Mouse (Mus musculus): ENCODE measurements at regions not wholly inside any gene's neighbourhood (a gene's known extent, or its start where the extent isn't known, plus 50 kb on each side); places are given as distances from the start of the nearest gene placed in this dataset.

GRCm38 (mm10) chr2:115488465-115488864, 93.1 kb upstream of the BC052040 start:
- no peak for ATAC-seq (ENCODE audit: insufficient number of reproducible peaks, insufficient read depth, low FRiP score, low TSS enrichment, low read depth)
- H3K4me1 ChIP-seq (replicated peaks): peaks cover 3% of the 10 kb centered on the region
- H3K36me3 ChIP-seq: no peaks in the 10 kb centered on the region
- no peak overlapping the region for H3K9ac ChIP-seq (replicated peaks)
- H3K27ac ChIP-seq: no peak overlapping the region
- 73% methylated on average over 4 of the region's 4 CpGs for WGBS
- H3K4me3 ChIP-seq (replicated peaks): no peak overlapping the region
- H3K27me3 ChIP-seq: no peaks in the 10 kb centered on the region
- no peaks in the 10 kb centered on the region for H3K9me3 ChIP-seq
- H3K4me2 ChIP-seq: no peak overlapping the region

- Histone ChIP-seq H3K27me3 (no peaks in the 10 kb centered on the region), H3K4me2 (no peak overlapping the region), H3K4me3 (replicated peaks) (no peak overlapping the region), H3K27ac (no peak overlapping the region), H3K9me3 (peaks cover 10% of the 10 kb centered on the region), H3K36me3 (no peaks in the 10 kb centered on the region), H3K4me1 (replicated peaks) (peaks cover 2% of the 10 kb centered on the region; the same call in 1 of the 2 replicates), H3K9ac (replicated peaks) (no peak overlapping the region)
- WGBS: 26% methylated on average over 2 of the region's 2 CpGs
- ATAC-seq (ENCODE audit: insufficient number of reproducible peaks, insufficient read depth, low FRiP score, low TSS enrichment, low read depth): no peak
Observed at GRCm38 (mm10) chr2:115493020-115493419, 88.5 kb upstream of the BC052040 start.

- Histone ChIP-seq H3K9ac (replicated peaks) (no peak overlapping the region), H3K36me3 (no peaks in the 10 kb centered on the region), H3K4me1 (replicated peaks) (no peaks in the 10 kb centered on the region), H3K9me3 (peaks cover 10% of the 10 kb centered on the region), H3K4me3 (replicated peaks) (no peak overlapping the region), H3K27me3 (peaks cover 18% of the 10 kb centered on the region), H3K4me2 (no peak overlapping the region), H3K27ac (no peak overlapping the region)
- no peak for ATAC-seq (ENCODE audit: insufficient number of reproducible peaks, insufficient read depth, low FRiP score, low TSS enrichment, low read depth)
- WGBS: 70% methylated on average over 2 of the region's 2 CpGs
Observed at GRCm38 (mm10) chr2:115499904-115500303, 81.6 kb upstream of the BC052040 start.

GRCm38 (mm10) chr2:115509527-115509926, 72.0 kb upstream of the BC052040 start:
- no peaks in the 10 kb centered on the region for H3K9me3 ChIP-seq
- no peak overlapping the region for H3K4me3 ChIP-seq (replicated peaks)
- peaks cover 18% of the 10 kb centered on the region for H3K4me1 ChIP-seq (replicated peaks)
- H3K9ac ChIP-seq (replicated peaks): no peak overlapping the region
- WGBS: 31% methylated on average over 10 of the region's 10 CpGs
- no peak for ATAC-seq (ENCODE audit: insufficient number of reproducible peaks, insufficient read depth, low FRiP score, low TSS enrichment, low read depth)
- H3K27me3 ChIP-seq: peaks cover 23% of the 10 kb centered on the region
- H3K27ac ChIP-seq: no peak overlapping the region
- no peaks in the 10 kb centered on the region for H3K36me3 ChIP-seq
- H3K4me2 ChIP-seq: no peak overlapping the region

- WGBS: 13% methylated on average over 3 of the region's 3 CpGs
- Histone ChIP-seq H3K36me3 (no peaks in the 10 kb centered on the region), H3K4me1 (replicated peaks) (peaks cover 24% of the 10 kb centered on the region), H3K9ac (replicated peaks) (no peak overlapping the region), H3K27me3 (peaks cover 22% of the 10 kb centered on the region), H3K27ac (no peak overlapping the region), H3K9me3 (no peaks in the 10 kb centered on the region), H3K4me2 (no peak overlapping the region), H3K4me3 (replicated peaks) (no peak overlapping the region)
- no peak for ATAC-seq (ENCODE audit: insufficient number of reproducible peaks, insufficient read depth, low FRiP score, low TSS enrichment, low read depth)
Observed at GRCm38 (mm10) chr2:115511146-115511545, 70.4 kb upstream of the BC052040 start.

- ATAC-seq (ENCODE audit: insufficient number of reproducible peaks, insufficient read depth, low FRiP score, low TSS enrichment, low read depth): no peak
- H3K36me3 ChIP-seq: no peaks in the 10 kb centered on the region
Observed at GRCm38 (mm10) chr2:115511612-115512525, 69.6 kb upstream of the BC052040 start.

GRCm38 (mm10) chr2:115512891-115513290, 68.6 kb upstream of the BC052040 start:
- H3K9ac ChIP-seq (replicated peaks): no peak overlapping the region
- no peaks in the 10 kb centered on the region for H3K36me3 ChIP-seq
- peaks cover 24% of the 10 kb centered on the region for H3K4me1 ChIP-seq (replicated peaks)
- H3K4me2 ChIP-seq: peak overlapping the region; percentile 32; the same call in 1 of the 2 replicates
- no peak for ATAC-seq (ENCODE audit: insufficient number of reproducible peaks, insufficient read depth, low FRiP score, low TSS enrichment, low read depth)
- H3K4me3 ChIP-seq (replicated peaks): no peak overlapping the region
- H3K27me3 ChIP-seq: peaks cover 28% of the 10 kb centered on the region
- no peaks in the 10 kb centered on the region for H3K9me3 ChIP-seq
- H3K27ac ChIP-seq: no peak overlapping the region
- WGBS: 22% methylated on average over 8 of the region's 8 CpGs

More at GRCm38 (mm10) chr2:115511612-115512525, 69.6 kb upstream of the BC052040 start:
- no peaks in the 10 kb centered on the region for H3K9me3 ChIP-seq
- H3K4me2 ChIP-seq: peak overlapping the region; percentile 32; the same call in 1 of the 2 replicates
- peaks cover 24% of the 10 kb centered on the region for H3K27me3 ChIP-seq
- no peak overlapping the region for H3K9ac ChIP-seq (replicated peaks)
- peaks cover 24% of the 10 kb centered on the region for H3K4me1 ChIP-seq (replicated peaks)
- WGBS: 30% methylated on average over 14 of the region's 14 CpGs
- no peak overlapping the region for H3K27ac ChIP-seq
- H3K4me3 ChIP-seq (replicated peaks): no peak overlapping the region

- no peaks in the 10 kb centered on the region for H3K36me3 ChIP-seq
- H3K9me3 ChIP-seq: no peaks in the 10 kb centered on the region
- H3K27ac ChIP-seq: no peak overlapping the region
- no peak overlapping the region for H3K4me3 ChIP-seq (replicated peaks)
- H3K9ac ChIP-seq (replicated peaks): no peak overlapping the region
- H3K27me3 ChIP-seq: peaks cover 24% of the 10 kb centered on the region
- H3K4me2 ChIP-seq: peak overlapping the region; percentile 35
- peaks cover 24% of the 10 kb centered on the region for H3K4me1 ChIP-seq (replicated peaks)
- 4% methylated on average over 8 of the region's 8 CpGs for WGBS
- ATAC-seq (ENCODE audit: insufficient number of reproducible peaks, insufficient read depth, low FRiP score, low TSS enrichment, low read depth): no peak
Observed at GRCm38 (mm10) chr2:115513774-115514231, 67.7 kb upstream of the BC052040 start.

- Histone ChIP-seq H3K4me2 (no peak overlapping the region), H3K36me3 (no peaks in the 10 kb centered on the region), H3K27ac (no peak overlapping the region), H3K4me1 (replicated peaks) (peaks cover 24% of the 10 kb centered on the region), H3K9ac (replicated peaks) (no peak overlapping the region), H3K9me3 (no peaks in the 10 kb centered on the region), H3K4me3 (replicated peaks) (no peak overlapping the region), H3K27me3 (peaks cover 21% of the 10 kb centered on the region)
- 9% methylated on average over 9 of the region's 9 CpGs for WGBS
- no peak for ATAC-seq (ENCODE audit: insufficient number of reproducible peaks, insufficient read depth, low FRiP score, low TSS enrichment, low read depth)
Observed at GRCm38 (mm10) chr2:115514831-115515428, 66.6 kb upstream of the BC052040 start.

- Histone ChIP-seq H3K4me1 (replicated peaks) (peaks cover 24% of the 10 kb centered on the region), H3K27ac (no peak overlapping the region), H3K27me3 (peaks cover 18% of the 10 kb centered on the region), H3K36me3 (no peaks in the 10 kb centered on the region), H3K4me2 (no peak overlapping the region), H3K4me3 (replicated peaks) (no peak overlapping the region), H3K9me3 (no peaks in the 10 kb centered on the region), H3K9ac (replicated peaks) (no peak overlapping the region)
- ATAC-seq (ENCODE audit: insufficient number of reproducible peaks, insufficient read depth, low FRiP score, low TSS enrichment, low read depth): no peak
- WGBS: 73% methylated on average over 6 of the region's 6 CpGs
Observed at GRCm38 (mm10) chr2:115515470-115515869, 66.0 kb upstream of the BC052040 start.

- Histone ChIP-seq H3K27ac (no peak overlapping the region), H3K36me3 (no peaks in the 10 kb centered on the region), H3K4me2 (no peak overlapping the region), H3K9ac (replicated peaks) (no peak overlapping the region), H3K27me3 (peaks cover 22% of the 10 kb centered on the region), H3K4me1 (replicated peaks) (peaks cover 24% of the 10 kb centered on the region), H3K4me3 (replicated peaks) (no peak overlapping the region), H3K9me3 (no peaks in the 10 kb centered on the region)
- ATAC-seq (ENCODE audit: insufficient number of reproducible peaks, insufficient read depth, low FRiP score, low TSS enrichment, low read depth): no peak
- 29% methylated on average over 2 of the region's 2 CpGs for WGBS
Observed at GRCm38 (mm10) chr2:115516824-115517223, 64.7 kb upstream of the BC052040 start.

All from limb, embryonic 12.5 days (tissue).